Mouse (Mus musculus) layer of hippocampus, adult 11-12 months (tissue): Measurements from ENCODE around the gene Cdkl4.

ENCODE experiments used
- DNase-seq: peaks from one replicate; pipeline ENCODE4 v3.0.0; 2022; ENCODE audit warnings: low spot score

Gene Cdkl4

DNA sequence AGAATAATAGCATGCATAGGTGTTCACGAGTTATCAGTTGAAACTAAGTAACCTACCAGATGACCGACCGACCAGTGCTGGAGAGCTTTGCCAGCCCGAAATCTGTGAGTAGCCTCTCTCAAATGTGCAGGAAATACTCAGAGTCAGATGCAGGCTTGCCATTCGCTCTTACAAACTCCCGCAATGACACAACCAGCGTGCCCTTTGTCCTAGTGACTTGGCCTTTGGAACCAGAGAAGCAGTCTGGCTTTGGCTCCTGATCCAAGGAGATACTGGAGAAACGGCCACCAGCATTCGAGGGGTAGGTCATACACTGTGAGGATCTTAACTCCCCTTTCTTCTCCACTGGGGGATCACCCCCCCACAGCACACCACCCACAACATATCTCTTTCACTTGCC, 61.7 kb downstream of the Cdkl4 start:
- no peak for DNase-seq

GRCm38 (mm10) chr17:80515513-80515912, 62.1 kb downstream of the Cdkl4 start:
- no peak for DNase-seq

DNA sequence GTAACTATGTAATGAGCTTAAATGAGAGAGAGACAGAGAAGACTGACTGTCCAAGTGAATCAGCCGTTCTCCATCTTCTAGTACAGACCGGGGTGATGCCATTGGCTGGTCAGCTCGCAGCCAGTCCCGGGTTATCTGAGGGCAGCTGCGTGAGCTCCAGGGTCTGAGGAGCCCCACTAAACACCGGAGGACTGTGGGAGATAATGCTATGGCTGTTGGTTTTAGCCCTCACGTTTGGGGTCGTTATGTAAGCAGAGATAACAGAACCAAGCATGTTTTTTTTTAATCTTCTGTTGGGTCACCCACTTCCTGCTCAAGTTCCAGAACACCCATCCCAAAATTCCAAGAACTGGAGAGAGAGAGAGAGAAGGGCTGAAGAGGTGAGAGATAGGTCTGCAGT, 63.8 kb downstream of the Cdkl4 start:
- no peak for DNase-seq

DNA sequence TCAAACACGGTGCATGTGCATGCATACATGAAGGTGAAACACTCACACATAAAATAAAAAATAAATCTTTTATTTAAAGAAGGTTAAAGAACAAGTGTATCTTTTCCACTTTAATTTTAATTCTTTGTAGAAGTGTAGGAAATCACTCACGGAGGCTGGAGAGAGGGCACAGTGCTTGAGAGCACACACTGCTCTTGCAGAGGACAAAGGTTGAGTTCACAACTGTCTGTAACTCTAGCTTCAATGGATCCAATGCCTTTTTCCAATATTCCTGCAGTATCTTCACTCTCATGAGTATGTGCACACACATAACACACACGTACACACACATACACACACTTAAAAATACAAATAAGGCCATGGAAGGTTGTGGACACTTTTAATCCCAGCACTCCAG, 67.2 kb downstream of the Cdkl4 start:
- no peak for DNase-seq

- DNase-seq, result no peak
These were observed 67.8 kb downstream of the Cdkl4 start for GRCm38 (mm10) chr17:80509494-80510458.

- DNase-seq, result no peak
These were observed 71.8 kb downstream of the Cdkl4 start for GRCm38 (mm10) chr17:80505766-80506165.

GRCm38 (mm10) chr17:80505342-80505741, 72.3 kb downstream of the Cdkl4 start:
- DNase-seq, result no peak

DNA sequence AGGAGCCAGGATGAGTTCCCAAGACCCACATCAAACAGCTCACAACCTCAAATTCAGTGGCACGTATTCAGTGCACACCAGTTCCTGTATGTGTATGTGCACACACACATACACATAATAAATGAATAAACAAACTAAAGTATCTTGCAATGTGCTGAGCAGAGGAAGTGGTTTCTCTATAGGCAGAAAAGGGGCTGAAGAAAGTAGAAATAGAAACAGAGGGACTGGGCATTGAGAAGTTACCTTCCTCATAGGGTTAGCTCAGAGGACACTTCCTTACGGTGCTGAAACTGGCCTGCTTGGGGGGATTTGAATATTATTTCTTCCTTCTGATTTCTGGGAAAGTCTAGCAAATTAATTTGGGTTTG, 75.8 kb downstream of the Cdkl4 start:
- no peak for DNase-seq

DNA sequence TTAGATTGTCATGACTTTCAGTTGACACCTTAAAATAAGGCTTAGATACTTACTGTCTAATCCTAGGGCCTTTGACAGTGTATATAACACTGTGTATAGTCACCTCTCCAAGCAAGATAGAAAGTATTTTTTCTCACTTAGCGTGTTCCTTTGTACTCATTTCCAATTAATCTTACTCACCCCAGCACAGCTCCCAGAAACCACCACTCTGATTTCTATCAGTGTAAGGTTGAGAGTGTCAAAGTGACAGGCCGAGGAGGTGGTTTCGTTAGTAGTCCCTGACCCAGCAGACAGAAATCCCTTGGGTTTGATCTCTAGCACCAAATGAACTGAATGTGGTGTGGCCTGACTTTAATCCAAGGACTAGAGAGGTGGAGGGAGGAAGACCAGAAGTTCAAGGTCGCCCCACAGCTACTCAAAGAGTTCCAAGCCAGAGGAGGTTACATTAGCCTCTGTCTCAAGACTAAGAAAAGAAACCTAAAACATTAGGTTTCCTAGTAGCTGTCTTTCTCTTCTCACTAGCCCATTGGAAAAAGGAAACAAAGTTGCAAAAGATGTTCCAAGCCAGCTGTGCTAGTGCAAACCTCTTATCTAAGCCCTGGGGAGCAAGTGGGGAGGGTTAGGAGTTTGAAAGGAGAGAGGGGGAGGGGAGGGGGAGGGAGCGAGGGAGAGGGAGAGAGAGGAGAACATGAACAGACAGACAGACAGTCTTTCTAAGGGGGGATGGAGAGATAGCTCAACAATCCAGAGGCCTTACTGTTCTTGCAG, 76.4 kb downstream of the Cdkl4 start:
- DNase-seq, result no peak

DNA sequence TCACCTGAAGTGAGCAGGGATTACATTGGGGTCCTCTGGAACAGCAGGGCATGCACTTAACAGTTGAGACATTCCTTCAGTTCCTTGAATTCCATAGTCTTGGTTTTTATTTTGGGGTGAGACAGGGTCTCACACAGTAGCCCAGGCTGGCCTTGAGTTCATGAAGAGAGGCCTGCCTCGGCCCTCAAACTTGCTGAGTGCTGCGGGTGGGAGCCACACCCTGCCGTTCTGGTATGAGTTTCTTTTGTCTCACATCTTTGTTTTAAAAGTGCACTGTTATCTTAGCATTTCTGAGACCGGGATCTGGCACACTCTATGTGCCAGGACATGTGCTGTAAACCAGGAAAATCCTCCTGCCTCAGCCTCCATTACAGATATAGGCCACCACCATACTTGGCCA, 77.6 kb downstream of the Cdkl4 start:
- DNase-seq, result no peak

- DNase-seq, result no peak
These were observed 78.9 kb downstream of the Cdkl4 start for GRCm38 (mm10) chr17:80498600-80499268.

DNA sequence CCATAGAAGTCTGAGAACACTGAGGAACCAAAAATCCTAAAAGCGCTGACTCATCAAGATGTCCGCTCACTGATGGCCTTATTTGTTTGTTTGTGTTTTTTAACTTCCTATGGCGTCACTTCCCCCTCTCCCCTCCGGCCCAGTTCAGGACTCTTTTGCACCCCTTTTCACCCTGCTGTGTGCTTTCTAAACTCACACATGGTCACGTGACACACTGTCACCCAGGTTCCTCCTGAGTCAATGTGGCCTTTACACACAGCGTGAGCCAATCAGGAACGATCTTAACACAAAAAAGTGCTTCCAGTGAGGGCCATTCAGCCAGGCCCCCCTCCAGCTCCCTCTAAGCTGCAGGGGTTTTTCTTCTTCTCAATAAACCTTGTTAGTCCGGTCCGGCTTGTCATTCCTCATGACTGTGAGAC, 80.4 kb downstream of the Cdkl4 start:
- no peak for DNase-seq

- DNase-seq, result no peak
These were observed 80.9 kb downstream of the Cdkl4 start for GRCm38 (mm10) chr17:80496607-80497170.

DNA sequence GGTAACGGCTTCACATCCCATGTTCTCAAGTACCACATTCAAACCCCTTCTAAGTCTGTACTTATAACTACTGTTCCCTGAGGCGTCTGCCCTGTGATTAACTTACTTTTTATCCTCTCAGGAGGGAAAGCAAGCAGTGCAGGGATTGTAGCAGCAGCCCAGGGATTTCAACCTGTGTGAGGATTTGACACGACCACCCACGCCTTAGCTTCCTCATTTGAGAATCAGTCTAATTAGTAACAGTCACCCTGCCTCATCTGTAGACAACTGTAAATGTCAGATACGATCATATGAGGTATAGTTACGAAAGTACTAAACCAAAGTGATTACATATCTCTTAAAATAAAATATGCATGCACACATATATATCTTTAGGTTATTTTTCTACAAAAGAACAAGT, 81.4 kb downstream of the Cdkl4 start:
- DNase-seq, result no peak

- DNase-seq, result no peak
These were observed 83.7 kb downstream of the Cdkl4 start for GRCm38 (mm10) chr17:80493891-80494290.

DNA sequence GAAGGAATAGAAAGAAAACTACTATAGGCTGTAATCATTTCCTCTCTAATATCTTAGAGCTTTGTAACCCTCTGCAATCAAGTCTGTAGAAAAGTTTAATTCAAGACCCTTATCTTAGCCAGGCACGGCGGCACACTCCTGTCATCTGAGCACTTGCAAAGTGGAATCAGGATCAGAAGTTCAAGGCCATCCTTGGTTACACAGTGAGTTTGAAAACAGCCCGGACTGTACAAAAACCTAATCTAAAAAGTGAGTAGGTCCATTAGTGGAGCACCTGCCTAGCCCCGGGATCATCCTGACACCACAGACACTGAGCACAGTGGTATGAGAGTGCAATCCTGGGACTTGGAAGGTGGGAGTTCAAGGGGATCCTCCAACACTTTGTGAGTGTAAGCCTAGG, 84.8 kb downstream of the Cdkl4 start:
- no peak for DNase-seq

GRCm38 (mm10) chr17:80492274-80492673, 85.3 kb downstream of the Cdkl4 start:
- no peak for DNase-seq

- no peak for DNase-seq
These were observed 87.4 kb downstream of the Cdkl4 start for GRCm38 (mm10) chr17:80490166-80490565.

DNA sequence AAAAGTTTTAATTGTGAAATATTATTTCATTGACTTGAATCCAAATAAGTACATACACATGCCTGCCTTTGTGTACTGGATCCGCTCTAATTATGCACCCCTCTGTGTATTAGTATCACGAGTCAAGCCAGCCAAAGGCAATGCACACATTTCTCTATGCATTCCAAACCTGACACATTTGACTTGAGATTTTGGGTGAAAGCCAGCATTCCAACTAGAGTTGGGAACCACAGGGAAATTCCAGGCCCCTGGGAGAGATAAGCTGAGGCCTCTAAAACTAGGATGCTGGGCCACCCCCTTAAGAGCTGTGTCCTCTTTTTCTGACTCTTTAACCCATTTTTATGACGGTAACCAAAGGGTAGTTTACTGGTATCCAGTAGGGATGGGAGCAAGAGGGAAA, 88.7 kb downstream of the Cdkl4 start:
- no peak for DNase-seq

- DNase-seq, result no peak
These were observed 92.5 kb downstream of the Cdkl4 start for GRCm38 (mm10) chr17:80485160-80485559.

DNA sequence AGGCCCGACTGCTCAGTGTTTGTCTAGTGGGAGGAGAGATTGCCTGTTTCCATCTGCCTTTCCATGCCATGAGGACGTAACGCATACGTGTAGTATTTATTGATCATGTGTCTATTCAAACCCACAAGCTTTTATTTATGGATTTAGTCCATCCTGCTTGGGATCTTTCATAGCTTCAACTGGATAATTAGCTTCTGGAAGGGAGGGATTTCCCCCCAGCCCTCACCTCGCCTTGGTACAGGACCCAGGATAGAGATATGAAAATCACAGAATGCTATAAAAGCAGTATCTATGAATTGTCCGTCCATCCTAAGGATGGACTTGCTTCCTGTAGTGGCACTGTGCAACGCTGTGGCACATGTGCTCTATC, 96.8 kb downstream of the Cdkl4 start:
- no peak for DNase-seq
